Mouse (Mus musculus) C2C12 (cell line): ENCODE data around the gene Stk32c.

Source experiments
- CTCF ChIP-seq: IDR thresholded peaks from one replicate; pipeline ENCODE4 v1.5.1; 2011; ENCODE audit not compliant: control insufficient read depth, insufficient read depth, insufficient read length
- MAX ChIP-seq: IDR thresholded peaks from one replicate; pipeline ENCODE4 v1.6.1; 2011; ENCODE audit warnings: mild to moderate bottlenecking, control low read depth

DNA sequence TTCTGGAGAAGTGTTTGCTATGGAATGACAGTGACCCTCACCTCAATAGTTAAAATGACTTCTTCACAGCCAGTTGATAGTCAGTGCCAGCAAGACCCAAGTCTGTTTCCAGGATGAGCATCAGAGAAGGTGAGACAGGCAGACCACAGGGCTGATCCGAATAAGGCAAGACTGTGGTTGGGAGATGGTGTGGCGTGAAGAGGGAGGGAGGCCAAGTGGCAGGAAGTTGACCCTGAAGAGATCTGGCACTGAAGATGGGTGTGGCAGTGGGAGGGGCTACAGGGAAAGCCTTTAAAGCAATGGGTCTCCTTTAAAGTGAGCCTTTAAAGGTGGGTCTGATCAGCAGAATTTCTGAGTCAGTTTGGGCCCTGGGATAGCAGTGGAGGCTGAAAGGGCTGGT is 55.6 kb downstream of the Stk32c start:
- no peak for TF ChIP-seq CTCF
- TF ChIP-seq MAX = no peak
